Mouse (Mus musculus) G1E (cell line): ENCODE results near the gene Zmym4.

ENCODE experiments used
- CTCF ChIP-seq: IDR thresholded peaks from 2 replicates; pipeline ENCODE4 v1.5.1; 2012; ENCODE audit warnings: low read depth, low read length, inconsistent platforms, mixed read lengths
- GATA1 ChIP-seq: IDR thresholded peaks from 2 replicates; pipeline ENCODE4 v1.6.1; 2012; ENCODE audit warnings: borderline replicate concordance, low read length, inconsistent platforms, mixed read lengths

- TF ChIP-seq CTCF (no peak), GATA1 (no peak)
Measured at GRCm38 (mm10) chr4:126958261-126958660, 9.7 kb downstream of the Zmym4 start.
